Mouse (Mus musculus): Measurements from ENCODE around the gene Scp2.

The Scp2 gene

DNA sequence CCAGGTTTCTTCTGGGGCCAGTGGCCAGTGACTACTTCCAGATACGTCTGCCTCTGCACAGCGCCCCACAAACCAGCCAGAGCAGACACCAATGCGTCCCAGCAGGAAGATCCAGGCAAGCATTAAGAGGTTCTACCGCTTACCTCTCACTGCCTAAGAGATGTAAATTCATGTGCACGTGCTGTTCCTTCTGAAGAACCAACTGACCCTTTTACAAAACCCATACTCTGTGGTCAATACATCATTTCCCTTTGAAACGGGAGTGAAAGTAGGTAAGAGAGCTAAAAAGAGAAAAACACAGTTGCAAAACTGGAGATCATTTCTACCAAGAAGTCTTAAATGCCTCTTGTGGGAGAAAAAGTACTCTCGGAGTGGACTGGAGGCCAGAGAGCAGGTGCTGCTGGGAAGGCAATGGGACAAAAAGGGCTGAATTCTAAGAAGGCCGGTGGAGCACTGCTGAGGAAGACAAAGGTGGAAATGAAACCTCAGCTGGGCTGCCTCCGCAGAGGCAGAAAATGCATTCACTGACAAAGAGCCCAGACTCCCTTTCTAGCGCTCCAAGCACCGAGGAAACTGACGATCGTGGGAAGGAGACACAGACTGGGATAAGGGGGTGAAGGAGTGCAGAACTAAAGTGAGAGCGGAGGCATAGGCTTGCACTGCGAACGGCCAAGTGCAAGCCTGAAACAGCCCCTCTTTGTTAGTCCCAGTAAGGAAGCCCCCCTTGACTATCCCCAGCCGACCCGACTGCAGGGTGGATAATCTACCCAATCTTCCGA is 85.0 kb downstream of the Scp2 start:
- peak; percentile 45 for DNase-seq (ENCODE audit: low read depth)

GRCm38 (mm10) chr4:108058166-108058565 is 86.6 kb downstream of the Scp2 start:
- DNase-seq (ENCODE audit: low read depth): peak; percentile 97

GRCm38 (mm10) chr4:108057247-108057646 is 87.6 kb downstream of the Scp2 start:
- DNase-seq (ENCODE audit: low read depth): no peak

DNA sequence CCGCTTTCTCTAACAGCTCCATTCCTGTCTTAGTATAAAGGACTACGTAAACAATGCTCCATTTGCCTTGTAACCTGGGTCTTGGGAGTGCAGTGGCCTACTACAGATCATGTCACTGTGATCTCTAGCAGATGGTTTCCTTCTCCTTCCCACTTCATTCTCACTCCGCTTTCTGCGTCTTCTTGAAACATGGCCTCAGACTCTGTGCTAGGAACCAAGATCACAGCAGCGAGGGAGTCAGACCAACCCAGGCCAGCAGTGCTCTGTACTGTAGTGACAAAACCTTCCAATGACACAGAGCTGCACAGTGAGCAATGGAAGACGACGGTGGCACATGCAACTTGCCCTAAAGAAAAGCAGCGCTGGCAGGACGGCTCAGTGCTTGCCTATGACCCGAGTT is 88.9 kb downstream of the Scp2 start:
- no peak for DNase-seq (ENCODE audit: low read depth)

DNA sequence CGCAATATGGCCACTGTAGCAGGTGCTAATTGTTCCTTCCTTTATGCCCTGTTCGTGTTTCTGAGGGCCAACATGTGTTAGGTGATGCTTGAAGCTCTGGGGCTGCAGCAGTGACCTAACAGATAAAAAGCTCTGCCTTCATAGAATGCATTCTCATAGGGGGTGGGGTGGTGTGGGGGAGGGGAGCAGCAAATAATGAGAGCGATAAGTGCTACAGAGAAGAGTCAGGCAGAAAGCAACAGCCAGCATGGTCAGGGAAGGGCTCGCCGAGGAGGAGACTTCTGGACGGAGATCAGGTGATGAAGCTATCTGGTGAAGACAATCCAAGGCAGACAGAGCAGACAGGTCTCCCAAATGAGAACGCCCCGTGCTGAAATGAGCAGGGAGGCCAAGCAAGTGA is 92.1 kb downstream of the Scp2 start:
- DNase-seq (ENCODE audit: low read depth): no peak

- no peak for DNase-seq (ENCODE audit: low read depth)
Measured at GRCm38 (mm10) chr4:108051687-108052274, 93.0 kb downstream of the Scp2 start.

- DNase-seq (ENCODE audit: low read depth): no peak
Measured at GRCm38 (mm10) chr4:108046136-108046535, 98.7 kb downstream of the Scp2 start.

- DNase-seq (ENCODE audit: low read depth): no peak
Measured at GRCm38 (mm10) chr4:108045136-108046107, 99.4 kb downstream of the Scp2 start.

GRCm38 (mm10) chr4:108037027-108037426 is 107.8 kb downstream of the Scp2 start:
- DNase-seq (ENCODE audit: low read depth): no peak

DNA sequence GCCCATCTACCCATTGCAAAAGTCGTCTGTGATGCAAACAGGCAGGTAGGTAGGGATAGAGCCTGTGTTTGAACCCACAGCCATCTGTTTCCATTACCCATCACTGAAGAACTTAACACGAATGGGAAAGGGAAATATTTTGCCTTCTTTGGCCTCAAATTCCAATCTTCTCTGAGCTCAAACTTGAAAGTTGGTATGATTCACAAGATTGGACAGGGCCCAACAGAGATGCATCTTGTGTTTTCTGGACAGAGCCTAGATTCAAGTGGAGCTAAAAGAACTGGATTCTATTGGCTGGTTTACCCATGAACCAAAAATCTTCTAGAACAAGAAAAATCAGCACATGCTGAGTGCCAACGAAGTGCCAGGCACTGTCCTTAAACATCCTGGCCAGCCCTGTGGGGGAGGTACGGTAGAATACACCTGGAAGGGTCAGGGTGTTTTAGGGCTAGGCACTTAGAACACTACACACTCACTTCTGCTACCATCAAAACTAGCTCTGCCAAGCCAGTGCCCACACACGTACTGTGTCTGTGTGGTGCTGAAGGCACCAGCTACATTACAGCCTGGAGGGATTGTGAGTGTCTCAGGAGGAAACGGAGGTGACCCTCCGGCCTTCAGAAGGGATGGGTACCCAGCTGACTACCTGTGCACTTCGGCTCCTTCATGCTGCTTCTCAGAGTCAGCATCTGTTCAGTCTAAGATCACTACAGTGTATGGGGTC is 111.6 kb downstream of the Scp2 start:
- no peak for DNase-seq (ENCODE audit: low read depth)

DNA sequence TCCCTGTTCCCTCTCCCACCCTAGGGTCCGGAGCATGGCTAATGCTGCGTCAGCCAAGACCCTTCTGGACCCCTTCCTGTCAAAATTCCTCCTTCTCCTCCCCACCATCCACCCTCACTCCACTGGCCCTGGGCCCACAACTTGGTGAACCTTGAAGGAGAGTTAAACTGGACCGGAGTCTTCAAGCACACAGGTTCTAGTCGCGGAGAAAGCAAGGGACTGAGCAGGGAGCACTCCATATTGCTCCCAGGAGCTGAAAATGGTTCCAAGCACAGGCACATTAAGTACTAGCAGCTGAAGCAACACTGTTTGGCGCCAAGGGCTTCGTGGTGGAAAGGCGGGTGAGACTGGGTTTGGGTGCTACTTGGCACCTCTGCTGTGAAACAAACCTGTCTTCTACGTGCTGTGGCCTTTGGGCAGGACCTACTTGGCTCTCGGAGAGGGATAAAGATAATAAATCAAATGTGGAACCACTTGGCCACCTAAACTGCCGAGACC is 112.4 kb downstream of the Scp2 start:
- no peak for DNase-seq (ENCODE audit: low read depth)

- DNase-seq (ENCODE audit: low read depth): no peak
Measured at GRCm38 (mm10) chr4:108031502-108032351, 113.1 kb downstream of the Scp2 start.

GRCm38 (mm10) chr4:108030888-108031501 is 113.8 kb downstream of the Scp2 start:
- DNase-seq (ENCODE audit: low read depth): no peak

DNA sequence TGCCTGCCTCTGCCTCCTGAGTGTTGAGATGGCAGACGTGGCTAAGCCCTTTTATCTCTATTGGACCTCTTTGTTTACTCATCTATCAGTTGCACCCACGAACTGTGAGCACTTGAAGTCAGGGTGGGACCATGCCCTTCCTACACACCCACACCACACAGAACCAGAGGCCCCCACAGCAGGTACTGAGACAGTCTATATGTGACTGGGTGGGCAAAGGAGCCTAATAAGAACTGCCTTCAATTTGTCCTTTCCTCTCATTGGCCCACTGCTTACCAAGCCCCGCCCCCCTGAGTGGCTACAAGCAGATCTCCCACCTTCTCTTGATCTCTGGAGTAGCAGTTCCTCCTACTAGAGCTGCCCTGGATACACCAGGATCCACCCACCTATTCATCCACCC is 118.6 kb downstream of the Scp2 start:
- no peak for DNase-seq (ENCODE audit: low read depth)

DNA sequence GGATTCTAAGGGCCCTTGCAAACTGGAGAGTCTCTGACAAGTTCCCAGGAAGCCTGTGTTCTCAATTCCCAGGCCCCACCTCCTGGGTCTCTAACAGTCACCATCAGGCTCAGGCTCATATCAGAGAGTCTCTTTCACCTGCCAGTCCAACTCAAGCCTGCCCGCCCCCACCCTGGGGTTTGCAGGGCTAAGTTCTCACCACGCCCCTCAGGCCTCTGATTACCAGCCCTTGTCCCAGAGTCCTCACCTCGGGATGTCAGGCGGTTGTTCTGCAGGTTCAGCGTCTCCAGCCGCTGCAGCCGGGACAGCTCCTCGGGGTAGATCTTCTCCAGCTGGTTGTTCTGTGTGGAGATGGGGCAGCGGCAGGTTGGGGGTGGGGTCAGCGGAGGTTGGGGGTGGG is 119.5 kb downstream of the Scp2 start:
- no peak for DNase-seq (ENCODE audit: low read depth)

- no peak for DNase-seq (ENCODE audit: low read depth)
Measured at GRCm38 (mm10) chr4:108024641-108025040, 120.2 kb downstream of the Scp2 start.

DNA sequence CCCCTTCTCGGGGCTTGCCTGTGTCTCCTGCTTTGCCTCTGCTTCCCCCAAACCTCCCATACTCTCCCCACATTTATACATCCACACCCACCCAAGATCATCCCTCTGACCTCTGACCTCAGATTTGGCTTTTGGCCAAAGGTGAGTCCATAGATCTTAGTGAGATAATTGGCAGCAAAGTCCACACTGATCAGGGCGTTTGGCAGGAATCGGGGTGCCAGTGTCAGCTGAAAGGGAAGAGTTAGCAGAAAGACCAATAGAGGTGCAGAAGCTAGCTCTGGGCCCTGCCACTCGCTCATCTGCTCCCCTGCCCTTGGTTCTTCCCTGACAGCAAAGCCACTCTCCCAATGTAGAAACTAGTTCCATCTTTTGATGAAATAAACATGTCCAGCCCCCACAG is 121.6 kb downstream of the Scp2 start:
- no peak for DNase-seq (ENCODE audit: low read depth)

DNA sequence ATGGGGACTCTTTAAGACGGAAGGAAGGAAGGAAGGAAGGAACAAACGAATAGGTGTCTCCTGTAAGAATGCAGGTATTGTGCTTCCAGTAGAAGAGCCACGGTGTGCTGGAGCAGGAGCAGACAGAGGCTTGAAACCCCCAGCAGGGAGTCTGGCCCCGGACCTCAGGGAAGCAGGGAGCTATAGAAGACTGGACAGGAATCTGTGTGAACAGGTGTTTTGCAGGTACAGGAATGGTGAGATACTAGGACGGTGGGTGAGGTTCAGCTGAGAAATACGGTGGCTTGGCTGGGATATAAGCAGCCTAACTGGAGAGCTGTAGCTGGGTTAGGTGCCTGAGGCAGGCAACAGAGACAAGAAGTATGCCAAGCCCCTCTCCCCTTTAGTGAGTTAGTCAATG is 124.6 kb downstream of the Scp2 start:
- no peak for DNase-seq (ENCODE audit: low read depth)

DNA sequence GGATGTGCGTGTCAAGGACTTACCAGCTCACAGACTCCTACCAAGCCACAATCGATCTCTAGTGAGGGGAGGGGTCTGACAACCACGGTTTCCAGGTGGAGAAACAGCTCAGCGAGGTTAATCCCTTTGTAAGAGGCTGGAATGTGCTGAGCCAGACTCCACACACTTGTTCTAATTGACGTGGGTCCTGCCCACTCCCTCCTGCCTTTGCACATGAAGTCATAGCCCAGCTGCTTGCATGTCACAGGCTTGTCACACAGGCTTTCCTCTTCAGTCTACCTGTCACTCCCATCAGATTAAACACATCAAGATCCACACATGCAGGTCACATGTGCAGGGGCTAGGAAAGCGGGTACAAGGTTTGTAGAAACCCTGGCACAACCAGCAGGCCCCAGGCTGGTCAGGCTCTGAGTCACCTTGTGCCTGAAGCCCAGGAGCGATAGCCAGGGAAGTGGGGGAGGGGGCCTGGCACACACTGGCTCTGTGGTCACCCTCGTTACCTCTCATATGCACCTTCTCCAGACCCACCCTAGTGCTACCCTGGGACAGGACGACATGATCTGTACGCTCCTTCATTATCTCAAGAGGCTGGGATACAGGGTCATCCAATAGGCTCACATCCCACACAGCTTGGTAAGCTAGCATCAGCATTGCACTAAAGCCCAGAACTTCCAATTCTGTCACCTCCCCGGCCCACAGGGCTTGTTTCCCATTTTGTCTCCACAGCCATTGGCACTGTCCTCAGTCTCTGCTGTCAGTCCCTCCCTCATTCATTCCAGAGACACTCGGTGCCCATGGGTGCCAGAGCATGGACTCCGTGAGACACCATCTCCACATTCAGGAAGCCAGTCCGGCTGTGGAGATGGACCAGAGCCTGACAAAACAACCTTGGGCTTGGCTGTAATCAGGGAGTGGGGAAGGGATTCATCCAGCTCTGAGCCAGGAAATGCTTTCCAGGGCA is 125.6 kb downstream of the Scp2 start:
- DNase-seq (ENCODE audit: low read depth): no peak

Measured in 416B (cell line).